Mouse (Mus musculus): ENCODE results near the gene Cnpy4.

DNA sequence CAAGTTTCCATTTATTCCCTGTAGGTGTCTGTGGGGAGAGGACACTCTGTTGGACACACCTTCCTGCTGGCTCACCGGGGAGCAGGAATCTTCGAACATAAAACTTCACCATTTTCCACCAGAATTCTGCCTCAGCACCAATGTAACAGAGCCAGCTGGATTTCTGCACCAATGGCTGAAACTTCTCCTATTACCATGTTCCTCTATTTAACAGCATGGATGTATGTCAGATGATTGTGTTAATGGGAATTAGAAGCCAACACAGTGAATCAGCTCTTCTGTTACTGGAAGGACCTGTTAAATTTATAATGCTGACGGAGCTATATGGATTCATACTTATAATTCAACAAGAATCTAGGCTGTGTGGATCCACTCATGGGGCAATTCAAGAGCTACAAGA lies 42.2 kb downstream of the Cnpy4 start:
- TF ChIP-seq CTCF (IDR thresholded peaks at IDR 0.05; ENCODE audit: low read depth) (no peak), EP300 (optimal IDR thresholded peaks at IDR 0.05) (no peak)
